Mouse (Mus musculus) embryonic facial prominence, embryonic 14.5 days (tissue): Measurements from ENCODE around the gene Car9. TPM values are rescaled to one million over a fixed set of nuclear protein-coding genes. Genes with fewer than 3 reads are reported as not detected.

Experiments
- ATAC-seq: fragments of 200-750 bp; cut with Nextera tagmentation; 2 replicates; pipeline ENCODE4 v1.8.0; 2017; ENCODE audit warnings: low read depth, moderate number of reproducible peaks, moderate TSS enrichment
- DNase-seq: peaks from one replicate; pipeline ENCODE4 v3.0.0-alpha.2; 2015; ENCODE audit warnings: low spot score
- H3K27ac ChIP-seq: fragments of 300-500 bp; sonication (generic); replicated peaks from 2 replicates; pipeline ENCODE4 v1.5.1; 2014; ENCODE audit warnings: low read depth, mild to moderate bottlenecking, low read length, moderate library complexity
- H3K27me3 ChIP-seq: fragments of 300-500 bp; sonication (generic); replicated peaks from 2 replicates; pipeline ENCODE4 v1.6.1; 2014; ENCODE audit warnings: low read length; ENCODE audit not compliant: control insufficient read depth, insufficient read depth
- H3K36me3 ChIP-seq: fragments of 300-500 bp; sonication (generic); 2 replicates; pipeline ENCODE4 v1.6.1; 2014; ENCODE audit warnings: low read length, mixed read lengths; ENCODE audit not compliant: control insufficient read depth, insufficient read depth
- H3K4me1 ChIP-seq: fragments of 300-500 bp; sonication (generic); 2 replicates; pipeline ENCODE4 v1.6.1; 2014; ENCODE audit warnings: antibody characterized with exemption, low read length; ENCODE audit not compliant: control insufficient read depth, insufficient read depth
- H3K4me2 ChIP-seq: fragments of 300-500 bp; sonication (generic); 2 replicates; pipeline ENCODE4 v1.6.1; 2014; ENCODE audit warnings: low read depth, mild to moderate bottlenecking, low read length, moderate library complexity, mixed read lengths
- H3K4me3 ChIP-seq: fragments of 300-500 bp; sonication (generic); 2 replicates; pipeline ENCODE4 v1.5.1; 2014; ENCODE audit warnings: low read depth, mild to moderate bottlenecking, low read length
- H3K9ac ChIP-seq: fragments of 300-500 bp; sonication (generic); 2 replicates; pipeline ENCODE4 v1.6.1; 2014; ENCODE audit warnings: low read depth, mild to moderate bottlenecking, low read length, moderate library complexity, mixed read lengths
- H3K9me3 ChIP-seq: fragments of 300-500 bp; sonication (generic); 2 replicates; pipeline ENCODE4 v1.6.1; 2016; ENCODE audit warnings: low read length; ENCODE audit not compliant: control insufficient read depth
- WGBS: fragments of 180-500 bp; shearing (Covaris S2); extraction: QIAGEN DNeasy Blood & Tissue Kit; methylation state at CpG from one replicate; pipeline ENCODE4 v1.1.7; 2014; 5-methylcytosine and 5-hydroxymethylcytosine counted together
- polyA plus RNA-seq: library from polyadenylated mRNA; unstranded; fragments of >200 nt; fragmentation: Nextera tagmentation; extraction: Ambion mirVana; gene quantifications from 2 replicates; pipeline ENCODE4 v1.2.1, GENCODE M21; 2014

The Car9 gene
- polyA plus RNA-seq, result 0.43 and 1.1 TPM in 2 replicates

DNA sequence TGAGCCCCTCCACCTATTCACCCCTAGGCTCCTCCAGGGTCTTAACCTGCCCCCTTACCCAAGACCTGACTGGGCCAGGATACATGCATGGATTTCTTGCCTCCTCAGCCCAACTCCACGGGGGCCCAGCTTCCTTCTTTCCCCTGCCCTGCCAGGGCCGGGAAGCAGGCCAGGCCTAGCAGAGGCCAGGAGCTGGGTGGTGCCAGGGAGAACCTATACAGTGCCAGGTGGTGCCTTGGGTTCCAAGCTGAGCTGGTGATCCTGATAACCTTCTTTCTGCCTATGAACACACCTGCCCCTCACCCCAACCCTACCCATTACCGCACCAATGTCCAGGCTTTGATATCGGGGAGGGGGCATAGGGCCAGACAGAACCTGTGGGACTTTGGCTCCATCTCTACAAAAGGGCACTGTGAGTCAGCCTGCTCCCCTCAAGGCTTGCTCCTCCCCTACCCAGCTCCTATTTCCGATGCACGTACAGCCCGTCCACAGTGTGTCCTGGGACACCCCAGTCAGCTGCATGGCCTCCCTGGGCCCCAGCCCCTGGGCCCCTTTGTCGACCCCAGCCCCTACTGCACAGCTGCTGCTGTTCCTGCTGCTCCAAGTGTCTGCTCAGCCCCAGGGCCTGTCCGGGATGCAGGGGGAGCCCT is at the start of gene Car9:
Car9 (plus strand) TSS at position 431 of the 650 bp plus-strand sequence.
- H3K36me3 ChIP-seq, result no peaks in the 10 kb centered on the region
- no peaks in the 10 kb centered on the region for H3K9me3 ChIP-seq
- peak within 1 kb of the TSS; percentile 47 for H3K4me3 ChIP-seq
- peak within 1 kb of the TSS; percentile 84 for H3K4me2 ChIP-seq
- ATAC-seq (no peak), DNase-seq (no peak)
- H3K27me3 ChIP-seq, result no peaks in the 10 kb centered on the region
- 50% methylated on average over 9 of the region's 9 CpGs for WGBS
- no peak within 1 kb of the TSS for H3K27ac ChIP-seq
- H3K4me1 ChIP-seq, result peaks cover 18% of the 10 kb centered on the region
- H3K9ac ChIP-seq, result peak within 1 kb of the TSS; percentile 65; the same call in 1 of the 2 replicates

DNA sequence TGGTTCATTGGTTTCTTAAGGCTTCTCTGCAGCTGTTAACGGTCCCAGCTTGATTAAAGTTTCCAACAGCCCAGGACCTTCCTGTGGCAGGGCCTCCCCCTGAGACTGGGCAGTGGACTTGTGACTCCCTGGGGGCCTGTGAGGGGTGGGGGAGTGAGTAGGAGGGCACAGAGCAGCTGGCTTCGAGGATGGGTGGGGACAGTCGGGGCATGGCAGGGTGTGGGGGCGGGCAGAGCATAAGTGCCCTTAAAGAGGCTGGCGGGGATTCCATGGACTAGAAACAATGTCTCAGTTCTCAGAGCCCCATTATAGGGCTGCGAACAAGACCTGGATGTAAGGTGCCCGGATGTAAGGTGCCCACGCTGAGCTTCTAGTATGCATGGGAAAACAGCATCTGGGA is 49.6 kb upstream of the Car9 start:
- Histone ChIP-seq H3K4me1 (peaks cover 12% of the 10 kb centered on the region), H3K27me3 (peaks cover 22% of the 10 kb centered on the region), H3K27ac (no peak overlapping the region), H3K9ac (no peak overlapping the region), H3K9me3 (no peaks in the 10 kb centered on the region), H3K36me3 (no peaks in the 10 kb centered on the region), H3K4me2 (no peak overlapping the region), H3K4me3 (no peak overlapping the region)
- no peak for DNase-seq
- WGBS, result 28% methylated on average over 8 of the region's 8 CpGs
- ATAC-seq, result no peak

DNA sequence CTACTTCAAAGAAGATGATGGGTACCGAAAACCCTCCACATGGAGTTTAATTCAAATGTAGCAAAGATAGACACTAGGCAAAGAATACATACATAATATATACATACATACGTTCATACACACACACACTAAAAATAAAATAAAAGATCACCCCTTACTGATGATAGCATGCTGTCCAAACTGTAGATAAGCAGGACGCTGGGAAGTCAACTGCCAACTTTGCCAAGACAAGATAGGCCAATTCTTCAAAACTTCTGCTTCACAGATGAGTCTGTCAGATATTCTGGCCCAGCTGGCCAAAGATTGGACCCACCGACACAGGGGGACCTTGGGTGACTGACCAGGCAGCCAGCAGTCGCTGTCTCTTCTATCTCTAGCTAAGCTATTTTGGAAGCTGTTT is 43.7 kb upstream of the Car9 start:
- no peak for DNase-seq
- 94% methylated on average over 5 of the region's 5 CpGs for WGBS
- Histone ChIP-seq H3K9ac (no peak overlapping the region), H3K4me3 (no peak overlapping the region), H3K27ac (no peak overlapping the region), H3K27me3 (no peaks in the 10 kb centered on the region), H3K4me1 (no peaks in the 10 kb centered on the region), H3K36me3 (no peaks in the 10 kb centered on the region), H3K9me3 (no peaks in the 10 kb centered on the region), H3K4me2 (no peak overlapping the region)
- no peak for ATAC-seq

DNA sequence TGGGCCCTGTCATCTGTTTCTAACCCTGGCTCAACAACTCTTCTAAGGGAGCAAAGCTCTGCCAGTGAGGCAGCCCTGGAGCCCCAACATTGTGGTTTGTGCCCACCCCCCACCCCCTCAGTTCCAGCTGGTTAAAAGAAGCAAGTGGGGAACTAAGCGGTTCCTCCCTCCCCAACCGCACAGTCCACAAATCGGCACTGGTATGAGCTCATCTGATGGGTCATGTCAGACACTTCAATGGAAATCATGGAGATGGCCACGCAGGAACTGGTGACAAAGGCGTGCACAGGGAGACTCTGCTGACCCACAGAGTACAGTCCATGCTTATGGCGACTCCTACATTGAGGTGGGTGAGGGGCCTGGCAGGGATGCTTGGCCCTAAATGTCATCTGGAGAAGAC is 40.8 kb upstream of the Car9 start:
- Histone ChIP-seq H3K4me3 (no peak overlapping the region), H3K4me1 (no peaks in the 10 kb centered on the region), H3K9me3 (no peaks in the 10 kb centered on the region), H3K27ac (no peak overlapping the region), H3K9ac (no peak overlapping the region), H3K27me3 (no peaks in the 10 kb centered on the region), H3K36me3 (no peaks in the 10 kb centered on the region), H3K4me2 (no peak overlapping the region)
- no peak for DNase-seq
- 85% methylated on average over 6 of the region's 6 CpGs for WGBS
- ATAC-seq, result no peak

DNA sequence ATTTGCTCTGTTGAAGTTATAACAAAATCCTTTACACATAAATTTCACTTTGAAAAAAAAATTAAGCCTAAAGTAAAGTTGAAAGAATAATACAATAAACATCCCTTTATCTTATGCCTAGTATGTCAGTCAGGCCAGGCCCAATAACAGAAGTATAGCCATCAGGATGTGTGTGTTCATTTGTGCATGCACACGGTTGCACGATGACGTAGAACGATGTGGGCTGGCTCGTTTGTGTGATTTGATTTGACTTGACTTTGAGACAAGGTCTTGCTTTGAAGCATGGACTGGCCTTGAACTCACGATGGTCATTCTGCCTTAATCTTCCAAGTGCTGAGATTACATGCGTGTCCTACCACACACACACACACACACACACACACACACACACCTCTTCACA is 39.9 kb upstream of the Car9 start:
- Histone ChIP-seq H3K9ac (no peak overlapping the region), H3K27me3 (no peaks in the 10 kb centered on the region), H3K36me3 (no peaks in the 10 kb centered on the region), H3K27ac (no peak overlapping the region), H3K4me2 (no peak overlapping the region), H3K4me1 (no peaks in the 10 kb centered on the region), H3K9me3 (no peaks in the 10 kb centered on the region), H3K4me3 (no peak overlapping the region)
- DNase-seq (no peak), ATAC-seq (no peak)
- WGBS, result 86% methylated on average over 7 of the region's 7 CpGs

DNA sequence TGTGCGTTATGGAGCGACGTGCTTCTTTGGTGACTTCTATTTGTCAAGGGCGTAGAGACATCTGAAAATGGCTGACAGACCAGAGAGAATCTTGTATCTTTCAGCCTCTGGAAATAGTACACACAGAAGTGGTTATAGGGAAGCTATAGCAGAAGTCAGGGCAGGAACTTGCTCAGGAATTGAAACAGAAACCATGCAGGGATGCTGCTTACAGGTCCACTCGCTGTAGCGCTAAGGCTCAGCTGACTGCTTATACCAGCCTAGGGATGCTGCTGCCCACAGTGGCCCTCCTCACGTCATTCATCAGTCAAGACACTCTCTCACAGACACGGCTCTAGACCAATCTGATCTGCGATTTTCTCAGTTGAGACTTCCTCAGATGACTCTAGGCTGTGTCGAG is 36.5 kb upstream of the Car9 start:
- Histone ChIP-seq H3K9ac (no peak overlapping the region), H3K27ac (no peak overlapping the region), H3K4me1 (no peaks in the 10 kb centered on the region), H3K4me2 (no peak overlapping the region), H3K4me3 (no peak overlapping the region), H3K36me3 (no peaks in the 10 kb centered on the region), H3K9me3 (no peaks in the 10 kb centered on the region), H3K27me3 (no peaks in the 10 kb centered on the region)
- no peak for ATAC-seq
- 91% methylated on average over 10 of the region's 10 CpGs for WGBS
- no peak for DNase-seq

DNA sequence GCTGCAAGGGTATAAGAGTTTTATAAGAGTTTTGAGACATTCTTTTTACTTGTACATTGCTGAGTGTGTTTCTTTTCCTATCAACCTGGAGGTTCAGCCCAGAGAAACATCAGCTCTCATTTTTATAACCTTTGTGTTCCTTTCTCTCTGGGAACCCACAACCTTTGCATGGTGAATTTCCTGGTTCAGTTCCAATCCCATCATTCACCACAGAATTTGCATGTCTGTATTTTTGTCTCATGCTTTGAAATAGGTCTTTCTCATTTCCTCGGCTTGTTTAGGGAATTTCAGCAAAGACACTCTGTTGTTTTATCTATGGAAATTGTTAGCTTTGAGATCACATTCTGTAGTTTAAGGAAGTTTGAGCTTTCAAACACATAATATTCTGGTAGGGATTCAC is 33.1 kb upstream of the Car9 start:
- ATAC-seq, result no peak

DNA sequence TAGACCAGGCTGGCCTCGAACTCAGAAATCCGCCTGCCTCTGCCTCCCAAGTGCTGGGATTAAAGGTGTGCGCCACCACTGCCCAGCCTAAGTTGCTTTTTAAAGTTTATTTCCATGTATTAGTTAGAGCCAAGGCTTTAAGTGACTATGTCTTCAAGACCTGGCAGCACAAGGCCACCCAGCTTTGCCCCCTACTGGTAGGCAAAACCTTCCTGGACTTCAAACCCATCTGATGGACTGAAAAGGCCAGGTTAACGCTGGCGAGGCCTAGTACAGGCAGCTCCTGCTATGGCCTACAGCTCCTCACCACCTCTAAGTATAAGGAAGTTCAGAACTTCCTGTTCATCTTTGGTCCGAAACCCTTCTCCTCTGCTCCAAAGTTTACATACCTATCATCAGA is 30.2 kb upstream of the Car9 start:
- no peak for DNase-seq
- no peak overlapping the region for H3K4me3 ChIP-seq
- H3K4me2 ChIP-seq, result no peak overlapping the region
- WGBS, result 82% methylated on average over 6 of the region's 6 CpGs
- H3K9ac ChIP-seq, result no peak overlapping the region
- no peaks in the 10 kb centered on the region for H3K4me1 ChIP-seq
- H3K9me3 ChIP-seq, result no peaks in the 10 kb centered on the region
- H3K36me3 ChIP-seq, result no peaks in the 10 kb centered on the region
- ATAC-seq, result no peak
- no peak overlapping the region for H3K27ac ChIP-seq
- H3K27me3 ChIP-seq, result no peaks in the 10 kb centered on the region

More for the DNA sequence above, 33.1 kb upstream of the Car9 start:
- DNase-seq, result no peak
- no peaks in the 10 kb centered on the region for H3K4me1 ChIP-seq
- H3K9ac ChIP-seq, result no peak overlapping the region
- WGBS, result 68% methylated on average over 1 of the region's 1 CpGs
- H3K27ac ChIP-seq, result no peak overlapping the region
- H3K9me3 ChIP-seq, result no peaks in the 10 kb centered on the region
- no peaks in the 10 kb centered on the region for H3K36me3 ChIP-seq
- no peaks in the 10 kb centered on the region for H3K27me3 ChIP-seq
- no peak overlapping the region for H3K4me3 ChIP-seq
- H3K4me2 ChIP-seq, result no peak overlapping the region

DNA sequence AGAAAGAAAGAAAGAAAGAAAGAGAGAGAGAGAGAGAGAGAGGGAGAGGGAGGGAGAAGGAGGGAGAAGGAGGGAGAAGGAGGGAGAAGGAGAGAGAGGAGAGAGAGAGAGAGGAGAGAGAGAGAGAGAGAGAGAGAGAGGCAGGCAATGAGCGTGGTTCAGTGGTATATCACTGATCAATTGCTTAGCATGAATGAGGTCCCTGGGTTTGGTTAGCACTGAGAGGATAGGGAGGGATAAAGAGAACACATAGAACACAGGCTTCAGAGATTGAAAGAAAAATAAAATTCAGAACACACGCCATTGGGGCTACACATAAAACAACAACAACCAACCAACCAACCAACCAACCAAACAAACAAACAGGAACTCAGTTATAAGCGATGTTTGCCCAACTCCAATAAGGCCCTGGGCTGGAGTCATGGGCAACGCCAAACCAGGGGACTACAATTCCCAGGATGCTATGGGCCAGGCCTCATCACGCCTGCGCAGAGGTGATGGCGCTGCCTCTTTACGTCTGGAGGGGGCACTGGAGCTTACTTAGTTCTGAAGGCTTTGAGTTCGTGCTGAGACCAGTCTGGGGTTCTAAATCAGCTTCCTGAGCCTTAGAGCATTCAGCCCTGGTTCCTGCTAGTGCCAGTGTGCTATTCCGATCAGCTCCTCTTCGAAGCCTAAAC is 28.8 kb upstream of the Car9 start:
- ATAC-seq (peak; percentile 97), DNase-seq (peak; percentile 96)
- peak overlapping the region; percentile 55 for H3K4me2 ChIP-seq
- H3K27me3 ChIP-seq, result no peaks in the 10 kb centered on the region
- H3K36me3 ChIP-seq, result no peaks in the 10 kb centered on the region
- H3K9ac ChIP-seq, result peak overlapping the region; percentile 54
- no peaks in the 10 kb centered on the region for H3K9me3 ChIP-seq
- 15% methylated on average over 11 of the region's 11 CpGs for WGBS
- H3K27ac ChIP-seq, result peak overlapping the region; percentile 39; the same call in 1 of the 2 replicates
- peak overlapping the region; percentile 31 for H3K4me3 ChIP-seq
- H3K4me1 ChIP-seq, result no peaks in the 10 kb centered on the region
